Mouse (Mus musculus) monocyte, adult 5-6 weeks (primary cell): ENCODE data around the gene Gm765. TPM values are rescaled to one million over a fixed set of nuclear protein-coding genes. Genes with fewer than 3 reads are reported as not detected.

Experiments
- ATAC-seq: fragments of 153-309, 156-312 bp; replicated peaks from 2 replicates; pipeline ENCODE4 v1.8.0; 2017; ENCODE audit warnings: mild to moderate bottlenecking; ENCODE audit not compliant: low TSS enrichment, insufficient number of reproducible peaks, severe bottlenecking, poor library complexity, low FRiP score
- total RNA-seq: library from RNA; stranded (forward); fragments of 200-1000, 200-491, 200-594 nt; gene quantifications from 3 replicates; pipeline ENCODE4 v1.2.3, GENCODE M21; 2017

Gm765 gene
- total RNA-seq, 1 experiment from 2014 or later = not detected

DNA sequence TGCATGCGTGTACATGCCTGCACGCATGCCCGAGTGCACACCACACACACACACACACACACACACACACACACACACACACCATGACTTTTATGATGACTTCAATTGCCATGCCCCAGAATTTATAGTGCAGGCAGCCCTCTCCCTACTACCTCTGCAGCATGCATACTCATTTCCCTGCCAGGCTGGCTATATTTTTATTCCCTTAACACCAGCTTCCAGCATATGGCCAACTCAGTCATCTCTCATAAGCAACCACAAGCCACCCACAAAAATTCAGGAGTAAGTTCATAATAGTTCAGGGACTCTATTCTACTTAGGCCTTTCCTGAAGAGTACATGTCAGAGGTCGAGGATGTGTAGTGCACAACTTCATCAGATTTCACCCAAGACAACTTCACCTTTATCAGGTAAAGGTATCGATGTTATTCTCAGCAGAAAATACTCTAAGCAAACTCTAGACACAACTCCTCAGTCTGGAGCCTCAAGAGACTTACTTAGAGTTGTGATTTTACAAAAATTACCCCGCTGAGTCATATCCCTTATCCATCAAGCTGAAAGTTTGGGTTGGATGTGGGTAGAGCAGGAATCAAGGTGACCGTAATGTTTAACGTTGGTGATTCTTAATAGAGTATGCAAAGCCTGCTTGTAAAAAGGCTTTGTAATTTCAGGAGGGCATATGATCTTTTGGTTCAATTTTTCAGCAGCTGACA, 101.8 kb downstream of the Gm765 start:
- no peak for ATAC-seq

DNA sequence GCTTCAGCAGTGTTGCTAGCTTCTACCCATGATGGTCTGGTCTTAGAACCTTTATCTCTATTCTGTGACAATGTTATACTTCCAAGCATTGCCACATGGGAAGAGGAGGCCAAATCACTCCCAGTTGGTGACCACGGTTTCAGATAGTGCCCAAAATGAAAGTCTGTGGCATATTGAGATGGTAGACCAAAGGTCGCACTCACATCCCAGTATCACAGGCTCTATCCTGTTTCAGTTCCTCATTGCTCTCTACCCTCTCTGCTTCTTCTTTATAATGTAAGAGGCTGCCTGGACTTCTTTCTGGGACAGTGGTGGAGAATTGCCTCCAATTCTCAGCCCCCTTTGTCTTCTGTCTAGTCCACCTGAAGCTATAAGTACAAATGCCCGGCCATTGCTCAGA, 108.5 kb downstream of the Gm765 start:
- ATAC-seq = no peak

DNA sequence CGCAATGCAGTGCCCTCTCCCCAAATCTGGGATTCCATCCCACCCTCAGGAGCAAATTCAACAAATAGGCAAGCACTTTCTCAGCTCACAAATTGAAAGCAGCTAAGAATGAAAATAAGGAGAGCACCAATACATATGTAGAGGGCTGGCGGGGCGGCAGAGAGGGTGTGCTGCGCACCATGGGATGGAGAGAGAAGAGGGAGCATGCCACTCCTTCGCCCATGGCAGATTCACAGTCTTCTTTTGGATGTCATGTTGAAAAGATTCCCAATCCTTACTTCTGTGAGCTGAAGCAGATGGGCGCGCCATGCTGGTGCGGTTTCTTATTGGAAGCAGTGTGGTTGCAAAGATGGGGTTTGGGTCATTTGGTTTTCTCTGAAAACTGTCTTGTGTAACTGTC, 118.6 kb downstream of the Gm765 start:
- no peak for ATAC-seq

DNA sequence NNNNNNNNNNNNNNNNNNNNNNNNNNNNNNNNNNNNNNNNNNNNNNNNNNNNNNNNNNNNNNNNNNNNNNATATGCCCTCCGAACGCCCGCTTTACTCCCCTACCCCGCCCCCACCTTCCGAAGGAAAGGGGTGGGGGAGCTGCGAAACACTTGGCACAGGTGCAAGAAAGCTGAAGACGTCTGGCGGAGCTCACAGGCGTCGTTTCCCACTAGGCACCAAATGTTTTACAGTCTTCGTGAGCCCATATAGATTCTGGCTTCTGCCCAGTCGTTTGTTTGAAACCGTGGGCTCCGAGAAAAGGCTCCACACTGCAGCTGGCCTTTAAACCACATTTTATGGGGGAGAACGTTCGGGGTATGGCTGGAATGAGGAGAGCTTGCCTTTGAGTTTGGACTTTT, 120.6 kb downstream of the Gm765 start:
- ATAC-seq = no peak

DNA sequence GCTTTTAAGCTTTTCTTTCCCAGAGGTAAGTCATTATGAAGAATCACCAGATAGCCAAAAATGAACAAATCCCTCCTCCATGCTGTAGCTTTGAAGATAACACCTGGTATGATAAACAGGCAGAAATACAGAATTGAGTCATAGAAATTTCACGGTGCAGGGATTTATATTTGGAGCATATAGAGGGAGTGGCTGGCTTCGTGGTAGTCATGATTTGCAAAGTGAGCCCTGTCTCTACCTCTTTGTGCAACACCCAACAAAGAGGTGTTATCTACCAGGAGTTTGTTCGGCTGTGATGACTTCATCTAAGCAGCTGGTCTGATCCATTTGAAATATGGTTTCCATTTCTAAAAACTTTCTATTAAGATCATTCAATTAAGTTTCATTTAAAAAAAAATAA, 130.3 kb downstream of the Gm765 start:
- no peak for ATAC-seq

DNA sequence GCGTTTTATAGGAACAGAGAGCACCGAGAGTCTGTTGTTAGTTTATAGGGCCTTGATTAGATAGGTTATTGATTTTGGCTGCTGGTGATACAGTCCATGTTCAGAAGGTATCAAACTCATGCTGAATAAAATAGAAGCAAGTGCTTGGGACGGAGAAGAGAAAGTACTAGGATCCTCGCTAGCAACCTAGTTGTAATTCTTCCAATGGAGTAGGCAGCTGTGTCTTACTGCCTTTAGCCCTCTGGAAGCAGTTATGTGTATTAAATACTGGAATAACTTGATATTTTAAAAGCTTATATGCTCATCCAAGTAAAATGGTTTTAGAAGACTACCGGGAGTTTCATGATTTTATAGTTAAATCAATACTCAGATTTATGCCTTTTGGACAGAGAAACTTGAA, 132.3 kb downstream of the Gm765 start:
- ATAC-seq = no peak

DNA sequence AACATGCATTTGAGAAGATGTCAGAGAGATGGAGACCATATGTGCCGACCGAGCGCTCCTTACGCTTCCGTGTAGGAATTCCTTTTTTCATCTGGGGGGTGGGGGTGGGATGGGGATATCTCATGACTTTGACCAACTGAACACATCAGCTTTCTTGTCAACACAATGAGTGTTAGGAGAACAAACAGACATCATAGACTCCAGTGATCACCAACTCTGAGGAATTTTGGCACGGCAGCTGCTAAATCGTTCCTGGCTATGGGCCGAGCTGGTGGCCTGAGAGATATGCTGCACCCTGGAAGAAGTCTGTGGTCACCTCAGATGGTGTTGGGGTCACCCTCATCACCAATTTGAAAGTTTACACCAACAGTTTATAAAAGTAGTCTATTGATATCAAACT, 134.5 kb downstream of the Gm765 start:
- no peak for ATAC-seq

DNA sequence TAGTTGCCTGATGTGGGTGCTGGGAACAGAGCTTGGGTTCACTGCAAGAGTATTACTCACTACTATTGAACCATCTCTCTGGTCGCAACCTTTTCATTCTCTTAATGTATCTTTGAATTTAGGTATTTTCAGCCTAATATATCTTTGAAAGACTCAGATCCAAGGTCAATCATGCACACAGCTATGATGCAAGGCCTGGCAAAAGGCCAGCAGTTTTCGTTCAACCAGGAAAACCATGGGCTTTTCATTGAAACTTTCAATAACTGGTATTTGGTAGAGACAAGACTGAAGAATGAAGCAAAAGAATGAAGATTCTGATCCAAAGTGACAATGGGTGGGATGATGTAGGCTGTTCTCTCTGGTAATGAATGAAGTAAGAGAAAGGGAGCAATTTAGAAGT, 143.8 kb downstream of the Gm765 start:
- ATAC-seq = no peak

DNA sequence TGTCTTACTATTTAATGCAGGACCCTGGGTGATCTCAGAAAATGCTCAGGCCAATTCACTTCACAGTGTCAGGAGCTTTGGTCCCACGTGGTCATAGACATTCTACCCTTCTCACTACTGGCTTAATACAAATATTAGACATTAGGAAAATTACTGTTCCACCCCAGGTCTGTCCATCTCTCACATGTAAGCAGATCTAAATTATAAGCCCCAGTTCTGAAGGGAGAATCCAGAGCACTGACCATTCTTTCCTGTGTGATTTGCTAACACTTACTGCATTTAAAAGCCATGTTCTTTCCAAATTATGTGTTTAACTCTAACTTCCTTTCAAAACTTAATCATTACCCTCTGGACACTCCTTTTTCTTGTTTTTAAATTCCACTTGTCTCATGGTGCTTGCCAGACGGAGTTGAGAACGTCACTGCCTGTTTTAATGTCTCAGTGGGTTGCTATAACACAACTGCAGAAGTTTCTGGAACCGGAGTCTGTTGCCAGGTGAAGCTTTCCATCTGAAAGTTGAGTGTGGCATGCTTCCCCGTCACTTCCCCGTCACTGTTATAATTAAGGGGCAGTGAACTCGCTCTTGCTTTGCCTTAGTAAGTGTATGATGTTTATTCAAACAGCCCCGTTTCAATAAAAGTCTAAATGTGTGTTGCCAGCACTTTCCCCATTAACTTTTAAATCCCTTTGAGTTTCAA, 151.7 kb downstream of the Gm765 start:
- no peak for ATAC-seq
